Mouse (Mus musculus) right cerebral cortex, adult 18-20 months (tissue): ENCODE measurements around the gene Susd6.

ENCODE experiments used
- DNase-seq: peaks from one replicate; pipeline ENCODE4 v3.0.0; 2022; ENCODE audit warnings: mixed read lengths

Gene Susd6

GRCm38 (mm10) chr12:80814529-80814928, 24.2 kb downstream of the Susd6 start:
- DNase-seq = no peak

- no peak for DNase-seq
Measured at GRCm38 (mm10) chr12:80815298-80815697, 25.0 kb downstream of the Susd6 start.

- no peak for DNase-seq
Measured at GRCm38 (mm10) chr12:80815893-80816292, 25.6 kb downstream of the Susd6 start.

- peak; percentile 30 for DNase-seq
Measured at GRCm38 (mm10) chr12:80816380-80817086, 26.2 kb downstream of the Susd6 start.

GRCm38 (mm10) chr12:80817697-80818235, 27.5 kb downstream of the Susd6 start:
- DNase-seq = no peak

- DNase-seq = peak; percentile 34
Measured at GRCm38 (mm10) chr12:80819020-80819419, 28.7 kb downstream of the Susd6 start.

GRCm38 (mm10) chr12:80821312-80822007, 31.1 kb downstream of the Susd6 start:
- DNase-seq = no peak

GRCm38 (mm10) chr12:80822533-80822932, 32.2 kb downstream of the Susd6 start:
- no peak for DNase-seq

GRCm38 (mm10) chr12:80824202-80824601, 33.9 kb downstream of the Susd6 start:
- DNase-seq = no peak

GRCm38 (mm10) chr12:80826423-80826822, 36.1 kb downstream of the Susd6 start:
- no peak for DNase-seq

GRCm38 (mm10) chr12:80827464-80828015, 37.2 kb downstream of the Susd6 start:
- peak; percentile 42 for DNase-seq

GRCm38 (mm10) chr12:80828020-80828419, 37.7 kb downstream of the Susd6 start:
- DNase-seq = no peak

GRCm38 (mm10) chr12:80828951-80829350, 38.6 kb downstream of the Susd6 start:
- DNase-seq = no peak

GRCm38 (mm10) chr12:80830211-80830610, 39.9 kb downstream of the Susd6 start:
- no peak for DNase-seq

GRCm38 (mm10) chr12:80830820-80831219, 40.5 kb downstream of the Susd6 start:
- DNase-seq = no peak

- no peak for DNase-seq
Measured at GRCm38 (mm10) chr12:80832313-80832712, 42.0 kb downstream of the Susd6 start.

- DNase-seq = no peak
Measured at GRCm38 (mm10) chr12:80833541-80833940, 43.2 kb downstream of the Susd6 start.

GRCm38 (mm10) chr12:80834156-80834900, 44.0 kb downstream of the Susd6 start:
- DNase-seq = no peak

GRCm38 (mm10) chr12:80834901-80835570, 44.7 kb downstream of the Susd6 start:
- no peak for DNase-seq

- no peak for DNase-seq
Measured at GRCm38 (mm10) chr12:80837614-80838013, 47.3 kb downstream of the Susd6 start.

- no peak for DNase-seq
Measured at GRCm38 (mm10) chr12:80838271-80838670, 48.0 kb downstream of the Susd6 start.

- no peak for DNase-seq
Measured at GRCm38 (mm10) chr12:80838787-80839186, 48.5 kb downstream of the Susd6 start.
